Mouse (Mus musculus) limb, embryonic 12.5 days (tissue): Measurements from ENCODE around the gene Rarb. TPM values are rescaled to one million over a fixed set of nuclear protein-coding genes. Genes with fewer than 3 reads are reported as not detected.

ENCODE experiments used
- ATAC-seq: fragments of 200-750 bp; cut with Nextera tagmentation; 2 replicates; pipeline ENCODE4 v1.8.0; 2017; ENCODE audit warnings: low read depth, moderate TSS enrichment; ENCODE audit not compliant: insufficient number of reproducible peaks, insufficient read depth, low FRiP score, low TSS enrichment
- H3K27ac ChIP-seq: fragments of 300-500 bp; sonication (generic); 2 replicates; pipeline ENCODE4 v1.5.1; 2016; ENCODE audit warnings: mild to moderate bottlenecking, moderate library complexity
- H3K27me3 ChIP-seq: fragments of 300-500 bp; sonication (generic); 2 replicates; pipeline ENCODE4 v1.6.1; 2016; ENCODE audit warnings: mild to moderate bottlenecking, moderate library complexity
- H3K36me3 ChIP-seq: fragments of 300-500 bp; sonication (generic); 2 replicates; pipeline ENCODE4 v1.6.1; 2016; ENCODE audit warnings: mild to moderate bottlenecking, moderate library complexity
- H3K4me1 ChIP-seq: fragments of 300-500 bp; sonication (generic); replicated peaks from 2 replicates; pipeline ENCODE4 v1.6.1; 2016
- H3K4me2 ChIP-seq: fragments of 300-500 bp; sonication (generic); 2 replicates; pipeline ENCODE4 v1.6.1; 2016; ENCODE audit warnings: mild to moderate bottlenecking, moderate library complexity
- H3K4me3 ChIP-seq: fragments of 300-500 bp; sonication (generic); replicated peaks from 2 replicates; pipeline ENCODE4 v1.5.1; 2016; ENCODE audit warnings: mild to moderate bottlenecking
- H3K9ac ChIP-seq: fragments of 300-500 bp; sonication (generic); replicated peaks from 2 replicates; pipeline ENCODE4 v1.6.1; 2016; ENCODE audit warnings: mild to moderate bottlenecking, moderate library complexity
- H3K9me3 ChIP-seq: fragments of 300-500 bp; sonication (generic); 2 replicates; pipeline ENCODE4 v1.6.1; 2016; ENCODE audit warnings: mild to moderate bottlenecking, moderate library complexity
- WGBS: fragments of 180-500 bp; shearing (Covaris S2); methylation state at CpG from one replicate; pipeline ENCODE4 v1.1.7; 2016; 5-methylcytosine and 5-hydroxymethylcytosine counted together
- polyA plus RNA-seq: library from polyadenylated mRNA; unstranded; fragments of >200 nt; fragmentation: Nextera tagmentation; extraction: Ambion mirVana; gene quantifications from 2 replicates; pipeline ENCODE4 v1.2.1, GENCODE M21; 2016

Rarb gene
- polyA plus RNA-seq, 1 experiment from 2014 or later = 9.1 TPM

DNA sequence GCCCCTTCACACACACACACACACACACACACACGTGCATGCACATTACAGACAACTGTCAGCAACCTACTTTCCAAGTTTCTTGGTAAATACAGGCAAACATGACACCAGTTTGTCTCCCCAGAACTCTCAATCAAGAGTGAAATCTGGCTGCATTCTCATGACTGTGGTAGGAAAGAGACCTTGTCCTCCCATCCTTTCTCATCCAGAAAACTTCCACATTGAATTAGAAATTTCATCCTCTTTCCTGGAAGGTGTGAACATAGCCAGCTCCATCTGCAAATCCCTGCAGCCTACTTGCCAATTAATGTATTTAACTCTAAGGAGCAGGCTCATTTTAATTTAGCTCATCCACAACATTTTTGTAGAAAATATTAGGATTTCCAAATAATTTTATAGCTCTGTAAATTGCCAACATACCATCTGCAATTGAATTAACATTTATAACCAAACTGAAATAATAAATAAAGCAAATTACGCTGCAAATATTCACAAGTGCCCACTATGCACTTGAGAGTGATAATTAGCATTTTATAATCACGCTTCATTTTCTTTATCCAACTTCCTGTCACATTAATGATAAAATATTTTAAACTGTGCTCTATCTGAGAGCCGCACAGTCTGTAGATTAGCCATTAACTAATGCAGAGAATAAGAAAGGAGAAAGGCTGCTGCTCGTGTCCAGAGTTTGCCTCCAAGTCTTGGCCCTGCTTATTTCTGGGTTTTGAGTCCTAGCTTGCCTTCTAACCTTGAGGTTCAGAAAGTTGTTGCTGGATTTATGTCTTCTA lies 293.6 kb downstream of the Rarb start:
- ATAC-seq = no peak
- no peaks in the 10 kb centered on the region for H3K9me3 ChIP-seq
- 74% methylated on average over 5 of the region's 5 CpGs for WGBS

GRCm38 (mm10) chr14:16522852-16523251 lies 296.1 kb downstream of the Rarb start:
- H3K27ac ChIP-seq = no peak overlapping the region
- WGBS = 19% methylated on average over 3 of the region's 3 CpGs
- no peaks in the 10 kb centered on the region for H3K36me3 ChIP-seq
- no peaks in the 10 kb centered on the region for H3K9me3 ChIP-seq
- H3K27me3 ChIP-seq = no peaks in the 10 kb centered on the region
- H3K4me3 ChIP-seq = no peak overlapping the region
- H3K4me1 ChIP-seq = peaks cover 25% of the 10 kb centered on the region
- H3K4me2 ChIP-seq = no peak overlapping the region
- no peak overlapping the region for H3K9ac ChIP-seq
- no peak for ATAC-seq

More for the DNA sequence above, 293.6 kb downstream of the Rarb start:
- Histone ChIP-seq H3K36me3 (no peaks in the 10 kb centered on the region), H3K4me3 (no peak overlapping the region), H3K9ac (no peak overlapping the region), H3K27ac (no peak overlapping the region), H3K27me3 (no peaks in the 10 kb centered on the region), H3K4me2 (no peak overlapping the region), H3K4me1 (peaks cover 9% of the 10 kb centered on the region)

DNA sequence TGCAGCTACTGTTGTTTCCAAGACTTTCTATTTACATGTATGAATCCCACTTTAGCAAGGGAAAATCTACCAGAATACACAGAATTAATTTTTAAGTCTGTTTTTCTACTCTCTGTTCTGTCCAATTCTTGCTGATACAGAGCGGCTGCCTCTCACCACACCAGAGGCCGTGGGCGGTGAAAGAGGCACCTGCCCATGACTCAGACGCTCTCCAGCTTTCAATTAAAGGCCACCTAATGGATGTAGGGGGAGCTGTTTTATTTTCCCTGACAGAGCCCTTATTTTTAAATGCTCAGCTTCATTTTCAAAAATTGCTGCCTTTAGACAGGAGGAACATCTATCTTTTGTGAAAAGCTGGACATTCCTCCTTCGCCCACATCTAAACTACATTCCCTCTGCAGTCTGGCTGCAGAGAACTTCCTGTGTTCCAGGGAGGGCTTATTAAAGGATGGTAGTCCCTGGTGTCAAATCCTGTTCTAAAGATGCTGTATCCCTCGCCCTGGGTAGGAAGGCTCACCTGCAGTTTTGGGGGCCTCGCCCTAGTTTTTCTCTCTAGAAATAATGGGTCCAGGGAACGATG lies 299.3 kb downstream of the Rarb start:
- no peak overlapping the region for H3K27ac ChIP-seq
- 66% methylated on average over 8 of the region's 8 CpGs for WGBS
- H3K27me3 ChIP-seq = no peaks in the 10 kb centered on the region
- no peaks in the 10 kb centered on the region for H3K9me3 ChIP-seq
- peaks cover 30% of the 10 kb centered on the region for H3K4me1 ChIP-seq
- no peak for ATAC-seq
- no peak overlapping the region for H3K4me2 ChIP-seq
- H3K36me3 ChIP-seq = no peaks in the 10 kb centered on the region
- H3K4me3 ChIP-seq = no peak overlapping the region
- H3K9ac ChIP-seq = no peak overlapping the region

DNA sequence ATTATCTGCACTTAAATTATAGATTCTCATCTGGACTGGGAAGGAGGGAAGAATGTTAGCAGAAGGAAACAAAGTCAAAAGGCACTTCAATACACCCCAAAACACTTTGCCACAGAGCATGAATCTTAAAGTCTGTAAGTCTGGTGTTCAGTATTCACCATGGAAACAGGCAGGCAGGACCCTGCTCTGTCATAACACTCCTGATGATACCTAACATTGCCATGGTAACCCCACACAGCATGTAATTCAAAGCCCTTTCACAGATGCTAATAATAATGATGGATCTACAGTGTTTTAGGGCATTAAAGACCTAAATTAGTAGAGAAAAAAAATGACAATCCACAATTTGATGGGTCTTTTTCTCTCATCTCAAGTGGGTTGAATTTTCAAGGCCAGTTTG lies 301.0 kb downstream of the Rarb start:
- Histone ChIP-seq H3K4me3 (no peak overlapping the region), H3K9ac (no peak overlapping the region), H3K27ac (no peak overlapping the region), H3K4me2 (no peak overlapping the region), H3K36me3 (no peaks in the 10 kb centered on the region), H3K27me3 (no peaks in the 10 kb centered on the region), H3K4me1 (peaks cover 27% of the 10 kb centered on the region), H3K9me3 (no peaks in the 10 kb centered on the region)
- ATAC-seq = no peak

GRCm38 (mm10) chr14:16515731-16516130 lies 303.2 kb downstream of the Rarb start:
- no peak for ATAC-seq
- Histone ChIP-seq H3K27me3 (no peaks in the 10 kb centered on the region), H3K9me3 (no peaks in the 10 kb centered on the region), H3K4me3 (no peak overlapping the region), H3K4me1 (peaks cover 23% of the 10 kb centered on the region), H3K36me3 (no peaks in the 10 kb centered on the region), H3K4me2 (no peak overlapping the region), H3K27ac (0 out of 2 replicates have a peak overlapping the region, but pooled peaks have one; percentile 41), H3K9ac (no peak overlapping the region)
- 65% methylated on average over 3 of the region's 3 CpGs for WGBS

GRCm38 (mm10) chr14:16510574-16510973 lies 308.4 kb downstream of the Rarb start:
- Histone ChIP-seq H3K27me3 (no peaks in the 10 kb centered on the region), H3K4me2 (no peak overlapping the region), H3K4me3 (no peak overlapping the region), H3K9ac (no peak overlapping the region), H3K36me3 (peaks cover 6% of the 10 kb centered on the region; the same call in 1 of the 2 replicates), H3K9me3 (no peaks in the 10 kb centered on the region), H3K4me1 (peaks cover 13% of the 10 kb centered on the region), H3K27ac (no peak overlapping the region)
- WGBS = 50% methylated on average over 4 of the region's 4 CpGs
- no peak for ATAC-seq

- H3K9ac ChIP-seq = no peak overlapping the region
- no peaks in the 10 kb centered on the region for H3K27me3 ChIP-seq
- no peaks in the 10 kb centered on the region for H3K9me3 ChIP-seq
- H3K36me3 ChIP-seq = peaks cover 6% of the 10 kb centered on the region; the same call in 1 of the 2 replicates
- H3K27ac ChIP-seq = no peak overlapping the region
- H3K4me3 ChIP-seq = no peak overlapping the region
- WGBS = 35% methylated on average over 4 of the region's 4 CpGs
- no peak for ATAC-seq
- H3K4me1 ChIP-seq = peaks cover 13% of the 10 kb centered on the region
- H3K4me2 ChIP-seq = no peak overlapping the region
Measured at GRCm38 (mm10) chr14:16509825-16510224, 309.1 kb downstream of the Rarb start.

GRCm38 (mm10) chr14:16508760-16509159 lies 310.2 kb downstream of the Rarb start:
- Histone ChIP-seq H3K36me3 (peaks cover 6% of the 10 kb centered on the region; the same call in 1 of the 2 replicates), H3K27me3 (no peaks in the 10 kb centered on the region), H3K4me2 (no peak overlapping the region), H3K27ac (no peak overlapping the region), H3K4me3 (no peak overlapping the region), H3K4me1 (peaks cover 13% of the 10 kb centered on the region), H3K9me3 (no peaks in the 10 kb centered on the region), H3K9ac (no peak overlapping the region)
- ATAC-seq = no peak
- WGBS = 91% methylated on average over 7 of the region's 7 CpGs

- Histone ChIP-seq H3K4me1 (peaks cover 5% of the 10 kb centered on the region), H3K27ac (no peak overlapping the region), H3K9ac (no peak overlapping the region), H3K27me3 (no peaks in the 10 kb centered on the region), H3K9me3 (no peaks in the 10 kb centered on the region), H3K4me2 (no peak overlapping the region), H3K4me3 (no peak overlapping the region), H3K36me3 (no peaks in the 10 kb centered on the region)
- ATAC-seq = no peak
- 45% methylated on average over 2 of the region's 2 CpGs for WGBS
Measured at GRCm38 (mm10) chr14:16497226-16497661, 321.7 kb downstream of the Rarb start.

GRCm38 (mm10) chr14:16483656-16484380 lies 335.1 kb downstream of the Rarb start:
- H3K36me3 ChIP-seq = no peaks in the 10 kb centered on the region
- 66% methylated on average over 8 of the region's 8 CpGs for WGBS
- no peak overlapping the region for H3K4me3 ChIP-seq
- H3K27ac ChIP-seq = peak overlapping the region; percentile 64
- ATAC-seq = peak; percentile 79; the same call in 1 of the 2 replicates
- H3K4me2 ChIP-seq = no peak overlapping the region
- no peaks in the 10 kb centered on the region for H3K9me3 ChIP-seq
- no peak overlapping the region for H3K9ac ChIP-seq
- H3K27me3 ChIP-seq = no peaks in the 10 kb centered on the region
- peaks cover 16% of the 10 kb centered on the region; the same call in 1 of the 2 replicates for H3K4me1 ChIP-seq

- H3K36me3 ChIP-seq = no peaks in the 10 kb centered on the region
- no peak overlapping the region for H3K9ac ChIP-seq
- no peak overlapping the region for H3K4me2 ChIP-seq
- no peak for ATAC-seq
- H3K4me1 ChIP-seq = peaks cover 19% of the 10 kb centered on the region; the same call in 1 of the 2 replicates
- H3K27me3 ChIP-seq = no peaks in the 10 kb centered on the region
- WGBS = 61% methylated on average over 6 of the region's 6 CpGs
- no peak overlapping the region for H3K27ac ChIP-seq
- H3K4me3 ChIP-seq = no peak overlapping the region
- H3K9me3 ChIP-seq = no peaks in the 10 kb centered on the region
Measured at GRCm38 (mm10) chr14:16480621-16481020, 338.3 kb downstream of the Rarb start.
